Mouse (Mus musculus): ENCODE data around the gene Oaz2.

GRCm38 (mm10) chr9:65641446-65642052, 26.3 kb upstream of the Oaz2 start:
- TF ChIP-seq E2F4 (IDR thresholded peaks at IDR 0.05; ENCODE audit: insufficient read depth): no peak
- no peak for TF ChIP-seq POLR2A (IDR thresholded peaks at IDR 0.05; ENCODE audit: insufficient read length, low read depth)
- no peak for TF ChIP-seq CEBPB (IDR thresholded peaks at IDR 0.05; ENCODE audit: insufficient read depth, poor library complexity, severe bottlenecking)
- no peak for TF ChIP-seq TCF12 (IDR thresholded peaks at IDR 0.05; ENCODE audit: insufficient read depth, poor library complexity, severe bottlenecking)
- no peak for TF ChIP-seq TCF3 (IDR thresholded peaks at IDR 0.05; ENCODE audit: insufficient read length, low read depth)
- TF ChIP-seq USF1 (IDR thresholded peaks at IDR 0.05; ENCODE audit: low read depth): no peak
